Mouse (Mus musculus): ENCODE results near the gene C3.

Gene C3

DNA sequence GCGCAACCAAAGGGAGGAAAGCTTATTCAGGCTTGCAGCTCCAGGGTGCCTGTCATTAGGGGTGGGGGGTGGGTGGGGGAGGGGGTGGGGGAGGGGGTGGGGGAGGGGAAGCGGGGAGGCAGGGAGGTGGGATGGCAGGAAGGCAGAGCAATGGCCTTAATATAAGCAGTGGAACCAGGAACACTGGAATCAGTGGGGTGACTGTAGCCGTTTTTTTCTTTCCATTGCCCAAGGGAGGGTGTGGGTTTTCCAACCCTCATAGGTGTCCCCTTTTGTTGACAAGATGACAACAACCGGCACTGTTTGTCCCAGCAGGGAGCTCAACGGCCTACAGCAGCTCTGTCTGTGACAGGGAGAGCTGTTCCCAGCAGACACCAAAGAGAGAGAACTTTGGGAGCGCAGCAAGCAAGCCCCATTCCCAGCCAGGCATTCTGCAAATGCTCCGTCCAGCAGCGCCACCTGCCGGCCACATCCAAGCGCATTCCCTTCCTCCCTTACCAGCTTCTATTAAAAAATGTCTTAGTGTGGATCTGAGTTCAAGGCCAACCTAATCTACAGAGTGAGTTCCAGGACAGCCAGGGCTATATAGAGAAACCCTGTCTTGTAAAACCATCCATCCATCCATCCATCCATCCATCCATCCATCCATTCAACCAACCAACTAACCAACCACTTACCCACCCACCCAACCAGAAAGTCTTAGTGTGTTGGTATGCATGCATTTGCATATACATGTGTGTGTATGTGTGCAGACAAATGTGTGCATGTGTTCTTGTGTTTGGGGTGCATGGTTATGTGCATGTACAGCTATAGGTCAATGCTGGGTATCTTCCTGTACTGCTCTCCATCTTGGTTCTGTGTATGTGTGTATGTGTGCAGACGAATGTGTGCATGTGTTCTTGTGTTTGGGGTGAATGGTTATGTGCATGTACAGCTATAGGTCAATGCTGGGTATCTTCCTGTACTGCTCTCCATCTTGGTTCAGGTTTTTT, 60.8 kb downstream of the C3 start:
- DNase-seq (ENCODE audit: low spot score) = peak; percentile 96
